In the genomic region with DNA sequence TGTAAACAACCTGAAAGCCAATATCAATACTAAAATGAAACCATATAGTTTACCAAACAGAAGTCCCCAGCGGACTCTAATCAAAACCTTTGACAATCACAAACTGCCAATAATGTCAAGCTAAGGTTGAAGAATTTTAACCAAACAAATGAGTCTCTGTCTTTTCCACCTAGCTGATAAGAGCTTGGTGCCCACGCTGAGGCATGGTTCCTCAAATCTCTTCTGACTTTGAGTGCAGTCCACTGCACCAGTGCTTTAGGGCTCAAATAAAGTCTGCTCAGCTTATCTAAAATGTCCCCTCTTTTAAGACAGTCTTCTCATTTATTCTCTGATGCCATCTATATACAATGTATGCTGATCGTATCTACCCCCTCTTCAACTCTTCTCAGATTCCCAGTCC, we compare ENCODE assay signal across 33 mouse cellular contexts.
"Had no signal": no experiment of that assay in that cellular context is flagged by ENCODE, and none has a peak within 500 bp of the region (broad histone marks: within the 10 kb centered on the region; RNA-seq: fewer than 3 reads in every experiment).

No protein-coding gene starts in this region.

- H3K9me3 ChIP-seq: heart, embryonic 10.5 days; heart, embryonic 12.5 days; heart, embryonic 13.5 days; heart, embryonic 15.5 days; hindbrain, embryonic 10.5 days; hindbrain, embryonic 12.5 days; hindbrain, embryonic 13.5 days; hindbrain, embryonic 15.5 days; intestine, embryonic 15.5 days; kidney, embryonic 15.5 days had no signal

- ATAC-seq: hindbrain, embryonic 16.5 days; hindbrain, postnatal 0 days; inflammation-experienced regulatory T-cells, adult 6 months; intestine, embryonic 15.5 days; intestine, embryonic 16.5 days; intestine, postnatal 0 days had no signal

- H3K27me3 ChIP-seq: heart, embryonic 12.5 days; heart, embryonic 13.5 days; heart, embryonic 15.5 days; hindbrain, embryonic 12.5 days; hindbrain, embryonic 13.5 days; hindbrain, embryonic 15.5 days; intestine, embryonic 15.5 days; kidney, embryonic 15.5 days had no signal

- H3K9ac ChIP-seq: heart, embryonic 12.5 days; heart, embryonic 13.5 days; heart, embryonic 15.5 days; hindbrain, embryonic 12.5 days; hindbrain, embryonic 13.5 days; hindbrain, embryonic 14.5 days; hindbrain, embryonic 15.5 days; intestine, embryonic 15.5 days; kidney, embryonic 15.5 days had no signal

- DNase-seq: heart, postnatal 10 days; heart, postnatal 14 days; heart, postnatal 4 days; kidney, adult 11 months; kidney, adult 18-20 months; kidney, adult 2 months; kidney, adult 8-10 months; kidney, adult 9 months; kidney, postnatal 10 days; kidney, postnatal 14 days; kidney, postnatal 25 days; kidney, postnatal 36 days; kidney, postnatal 4 days; layer of hippocampus, adult 9-11 months; layer of hippocampus, postnatal 36 days had no signal

- H3K4me1 ChIP-seq: heart, embryonic 10.5 days; heart, embryonic 12.5 days; heart, embryonic 13.5 days; heart, embryonic 15.5 days; hindbrain, embryonic 10.5 days; hindbrain, embryonic 12.5 days; hindbrain, embryonic 13.5 days; hindbrain, embryonic 15.5 days; intestine, embryonic 15.5 days; kidney, embryonic 15.5 days had no signal

- H3K4me3 ChIP-seq: heart, embryonic 10.5 days; heart, embryonic 12.5 days; heart, embryonic 13.5 days; heart, embryonic 15.5 days; hindbrain, embryonic 10.5 days; hindbrain, embryonic 12.5 days; hindbrain, embryonic 13.5 days; hindbrain, embryonic 15.5 days; intestine, embryonic 15.5 days; kidney, embryonic 15.5 days; layer of hippocampus, adult 2 months had no signal

- H3K36me3 ChIP-seq: intestine, embryonic 15.5 days; kidney, embryonic 15.5 days had no signal

- H3K27ac ChIP-seq: heart, embryonic 10.5 days; heart, embryonic 13.5 days; heart, embryonic 15.5 days; hindbrain, embryonic 10.5 days; hindbrain, embryonic 12.5 days; hindbrain, embryonic 13.5 days; hindbrain, embryonic 14.5 days; hindbrain, embryonic 15.5 days; hindbrain, postnatal 0 days; intestine, embryonic 15.5 days; kidney, embryonic 15.5 days; kidney, postnatal 0 days; layer of hippocampus, adult 2 months had no signal
